Mouse (Mus musculus) macrophage (primary cell): ENCODE data around the gene Ccdc34. TPM values are rescaled to one million over a fixed set of nuclear protein-coding genes. Genes with fewer than 3 reads are reported as not detected.

Source experiments
- H3K27ac ChIP-seq: fragments of 350-480 bp; formaldehyde crosslinking; 2 replicates; pipeline ENCODE4 v1.9.0; 2021
- H3K36me3 ChIP-seq: fragments of 350-480 bp; formaldehyde crosslinking; 2 replicates; pipeline ENCODE4 v1.9.0; 2021; ENCODE audit errors: inconsistent target
- H3K4me3 ChIP-seq: fragments of 350-480 bp; formaldehyde crosslinking; 2 replicates; pipeline ENCODE4 v1.9.0; 2021; ENCODE audit errors: inconsistent target
- H3K79me2 ChIP-seq: fragments of 350-480 bp; formaldehyde crosslinking; 2 replicates; pipeline ENCODE4 v1.9.0; 2021; ENCODE audit errors: inconsistent target
- WGBS: methylation state at CpG from one replicate; pipeline ENCODE4 v1.1.7; 2026; ENCODE audit warnings: inconsistent platforms; ENCODE audit not compliant: missing documents; 5-methylcytosine and 5-hydroxymethylcytosine counted together
- polyA plus RNA-seq: library from polyadenylated mRNA; stranded (reverse); fragments of 250-400 nt; gene quantifications from 3 replicates; pipeline ENCODE4 v1.2.4, GENCODE M21; 2018; ENCODE audit warnings: inconsistent platforms

Gene Ccdc34
- polyA plus RNA-seq, 1 experiment from 2014 or later = 9.4 TPM

GRCm38 (mm10) chr2:110190416-110190815, 172.8 kb downstream of the Ccdc34 start:
- Histone ChIP-seq H3K36me3 (no peaks in the 10 kb centered on the region), H3K79me2 (no peaks in the 10 kb centered on the region), H3K27ac (no peak overlapping the region), H3K4me3 (no peak overlapping the region)
- 85% methylated on average over 2 of the region's 2 CpGs for WGBS

DNA sequence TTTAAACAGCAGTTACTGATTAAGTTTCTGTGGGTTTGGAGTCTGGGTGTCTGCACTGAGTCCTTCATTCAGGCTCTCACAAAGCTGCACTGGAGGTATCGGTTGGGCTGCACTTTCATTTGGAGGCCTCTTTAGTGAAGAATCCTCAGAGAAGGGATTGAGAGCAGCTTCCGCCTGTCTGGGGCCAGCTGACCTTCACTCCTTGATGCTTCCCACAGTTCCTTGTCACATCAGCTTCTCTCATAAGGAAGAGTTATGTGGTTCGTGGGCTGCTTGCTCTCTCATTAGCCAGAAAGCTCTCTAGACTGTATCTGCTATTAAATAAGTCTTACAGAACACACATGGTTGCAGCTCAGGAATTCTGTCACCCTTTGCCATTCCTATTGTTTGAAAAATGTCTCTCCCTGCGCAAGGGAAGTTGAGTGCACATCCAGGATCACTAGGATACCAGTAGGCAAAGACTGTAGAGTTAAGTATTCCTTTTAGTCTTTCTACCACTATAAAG, 173.6 kb downstream of the Ccdc34 start:
- no peak overlapping the region for H3K27ac ChIP-seq
- H3K36me3 ChIP-seq = no peaks in the 10 kb centered on the region
- H3K4me3 ChIP-seq = no peak overlapping the region
- no peaks in the 10 kb centered on the region for H3K79me2 ChIP-seq
- WGBS = 69% methylated on average over 4 of the region's 4 CpGs

DNA sequence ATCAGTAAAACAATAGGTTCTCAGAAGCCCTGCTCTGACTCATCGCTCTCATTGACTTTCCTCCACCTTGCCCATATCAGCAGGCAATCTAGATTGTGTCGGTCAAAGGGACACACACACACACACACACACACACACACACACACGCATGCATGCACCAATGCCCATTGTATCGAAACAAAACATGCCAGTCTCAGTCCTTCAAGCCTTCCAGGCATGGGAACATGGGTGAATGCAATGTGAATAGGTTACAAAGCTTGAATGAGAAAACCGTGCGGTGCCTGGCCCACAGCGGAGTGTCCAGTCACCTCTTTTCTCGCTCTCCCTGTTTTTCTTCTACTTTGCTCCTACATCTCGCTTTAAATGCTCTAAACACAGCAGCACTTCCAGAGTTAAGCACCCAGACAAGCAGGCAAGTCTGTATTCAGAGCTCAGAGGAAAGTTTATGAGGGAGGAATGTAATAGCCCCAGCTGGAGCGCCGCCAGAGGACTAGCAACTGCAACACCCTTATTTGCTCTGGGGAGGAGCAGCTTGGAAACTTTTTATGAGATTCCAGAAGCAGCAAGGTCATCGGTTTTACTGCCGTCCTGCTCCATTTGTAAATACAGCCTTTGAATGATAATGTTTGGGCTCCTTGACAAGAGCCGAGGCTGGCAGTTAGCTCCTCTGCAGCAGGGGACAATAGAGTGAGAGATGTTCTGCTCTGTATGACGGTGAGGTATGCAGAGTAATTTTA, 174.5 kb downstream of the Ccdc34 start:
- H3K79me2 ChIP-seq = no peaks in the 10 kb centered on the region
- no peak overlapping the region for H3K4me3 ChIP-seq
- 33% methylated on average over 15 of the region's 15 CpGs for whole genome bisulfite sequencing
- H3K36me3 ChIP-seq = no peaks in the 10 kb centered on the region
- H3K27ac ChIP-seq = no peak overlapping the region

- no peak overlapping the region for H3K4me3 ChIP-seq
- no peak overlapping the region for H3K27ac ChIP-seq
- no peaks in the 10 kb centered on the region for H3K36me3 ChIP-seq
- WGBS = 50% methylated on average over 3 of the region's 3 CpGs
- H3K79me2 ChIP-seq = no peaks in the 10 kb centered on the region
Measured at GRCm38 (mm10) chr2:110192702-110193312, 175.2 kb downstream of the Ccdc34 start.

DNA sequence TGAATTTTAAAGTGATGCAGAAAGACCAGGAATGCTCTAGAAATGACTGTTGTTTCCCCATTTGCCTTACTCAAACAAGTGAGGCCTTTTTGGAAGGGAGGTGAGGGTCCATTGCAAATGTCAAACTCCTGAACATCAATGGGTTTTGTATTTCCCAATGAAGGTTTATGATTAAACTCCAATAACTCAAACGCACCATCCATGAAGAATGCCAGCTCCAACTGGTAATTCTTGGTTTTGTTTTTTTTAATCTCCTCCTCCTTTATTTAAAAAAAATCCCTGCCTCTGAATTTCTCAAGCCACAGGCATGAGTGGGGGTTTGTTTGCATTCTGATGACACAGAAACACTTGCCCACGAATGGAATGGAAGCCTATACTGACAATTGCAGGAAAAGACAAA, 178.9 kb downstream of the Ccdc34 start:
- H3K4me3 ChIP-seq = no peak overlapping the region
- 58% methylated on average over 2 of the region's 2 CpGs for WGBS
- H3K36me3 ChIP-seq = no peaks in the 10 kb centered on the region

DNA sequence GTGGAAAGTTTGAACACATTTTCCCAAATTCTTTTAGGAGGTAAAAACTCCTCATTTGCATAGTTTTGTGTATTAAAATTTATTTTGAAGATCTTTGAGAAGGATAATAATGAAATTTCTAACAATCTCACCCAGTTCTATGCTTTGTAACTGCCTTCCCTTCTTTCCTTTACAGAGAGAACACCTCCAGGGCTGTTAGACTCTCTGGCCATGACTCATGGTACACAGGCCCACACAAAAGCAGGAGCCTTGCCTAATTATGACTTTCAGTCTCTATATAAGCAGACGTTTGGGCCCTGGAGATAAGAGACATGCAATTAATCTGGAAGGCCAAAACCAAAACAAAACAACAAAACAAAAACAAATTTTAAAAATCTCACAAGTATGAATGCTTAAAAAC, 182.0 kb downstream of the Ccdc34 start:
- Histone ChIP-seq H3K4me3 (no peak overlapping the region), H3K27ac (no peak overlapping the region), H3K79me2 (no peaks in the 10 kb centered on the region), H3K36me3 (no peaks in the 10 kb centered on the region)
- WGBS = 57% methylated on average over 1 of the region's 1 CpGs

More for the DNA sequence above, 178.9 kb downstream of the Ccdc34 start:
- Histone ChIP-seq H3K27ac (no peak overlapping the region), H3K79me2 (no peaks in the 10 kb centered on the region)

- WGBS = 80% methylated on average over 4 of the region's 4 CpGs
- no peak overlapping the region for H3K27ac ChIP-seq
Measured at GRCm38 (mm10) chr2:110201770-110202169, 184.2 kb downstream of the Ccdc34 start.

GRCm38 (mm10) chr2:110202716-110203497, 185.3 kb downstream of the Ccdc34 start:
- 68% methylated on average over 13 of the region's 13 CpGs for WGBS
- no peaks in the 10 kb centered on the region for H3K36me3 ChIP-seq

More at GRCm38 (mm10) chr2:110201770-110202169, 184.2 kb downstream of the Ccdc34 start:
- Histone ChIP-seq H3K36me3 (no peaks in the 10 kb centered on the region), H3K79me2 (no peaks in the 10 kb centered on the region), H3K4me3 (no peak overlapping the region)

DNA sequence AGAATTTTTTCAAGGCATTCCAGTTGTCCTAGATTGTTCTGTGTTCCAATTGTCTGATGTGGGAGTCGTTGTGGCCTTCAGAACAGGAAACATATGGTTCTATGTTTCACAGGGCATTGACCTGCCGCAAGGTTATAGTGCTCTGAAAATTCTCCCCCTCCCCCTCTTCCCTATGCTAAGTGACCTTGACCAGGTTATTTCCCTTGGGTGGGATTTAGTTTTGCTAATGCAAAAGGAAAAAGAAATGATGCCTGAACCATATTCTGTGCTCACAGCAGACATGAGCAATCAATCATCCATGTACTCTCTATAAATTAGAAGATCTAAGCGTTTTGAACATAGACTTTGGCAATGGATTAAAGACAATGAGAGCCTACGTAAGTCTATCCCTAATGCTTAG, 186.6 kb downstream of the Ccdc34 start:
- no peak overlapping the region for H3K4me3 ChIP-seq
- H3K79me2 ChIP-seq = no peaks in the 10 kb centered on the region
- H3K27ac ChIP-seq = no peak overlapping the region
- WGBS = 60% methylated on average over 4 of the region's 4 CpGs
- H3K36me3 ChIP-seq = no peaks in the 10 kb centered on the region

More at GRCm38 (mm10) chr2:110202716-110203497, 185.3 kb downstream of the Ccdc34 start:
- H3K79me2 ChIP-seq = no peaks in the 10 kb centered on the region
- H3K27ac ChIP-seq = no peak overlapping the region
- no peak overlapping the region for H3K4me3 ChIP-seq

GRCm38 (mm10) chr2:110204705-110205318, 187.2 kb downstream of the Ccdc34 start:
- 17% methylated on average over 14 of the region's 14 CpGs for WGBS
- H3K4me3 ChIP-seq = no peak overlapping the region
- H3K36me3 ChIP-seq = no peaks in the 10 kb centered on the region
- no peaks in the 10 kb centered on the region for H3K79me2 ChIP-seq
- no peak overlapping the region for H3K27ac ChIP-seq

DNA sequence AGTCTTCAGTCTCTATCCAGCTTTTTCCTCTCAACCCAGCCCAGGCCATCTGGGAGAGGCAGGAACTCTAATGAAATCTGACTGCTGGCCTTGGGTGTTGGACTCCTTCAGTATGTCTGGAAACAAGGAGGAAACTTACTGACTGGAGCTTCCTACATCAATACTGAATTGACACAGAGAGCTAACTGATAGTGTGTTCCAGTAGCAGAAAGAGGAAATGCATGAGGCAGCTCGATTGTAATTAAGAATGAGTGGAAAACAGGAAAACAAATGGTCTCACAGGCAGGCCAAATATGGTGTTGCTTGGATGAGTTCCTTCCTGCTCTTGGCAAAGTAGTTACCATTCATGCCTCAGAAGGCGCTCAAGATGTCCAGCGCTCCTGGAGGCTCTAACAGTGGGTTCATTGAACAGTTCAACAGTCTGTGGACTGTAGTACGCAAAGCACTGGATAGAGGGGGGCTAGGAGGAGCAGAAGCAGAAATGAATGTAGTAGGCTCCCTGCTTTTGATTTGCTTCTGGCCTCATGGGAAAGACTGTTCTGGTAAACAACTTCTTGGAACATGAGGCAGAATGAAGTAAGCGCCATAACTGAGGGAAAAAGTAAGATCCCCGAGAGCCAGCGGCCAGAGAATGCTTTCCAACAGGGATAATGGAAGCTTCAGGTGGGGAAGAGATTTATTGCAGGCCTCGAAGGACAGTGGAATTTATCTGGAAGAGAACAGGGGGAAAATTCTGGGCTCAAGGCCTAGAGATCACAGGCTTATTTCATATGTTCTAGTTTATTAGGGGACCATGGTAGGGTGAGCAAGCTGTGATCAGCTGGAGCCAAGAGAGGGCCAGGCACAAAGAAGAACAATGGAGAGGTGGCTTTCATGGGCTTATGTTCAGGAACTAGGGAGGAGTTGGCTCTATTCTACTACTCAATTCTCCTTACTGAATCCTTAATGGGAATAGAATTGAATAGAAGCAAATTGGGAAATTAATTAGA, 193.2 kb downstream of the Ccdc34 start:
- 73% methylated on average over 8 of the region's 8 CpGs for WGBS
- no peaks in the 10 kb centered on the region for H3K36me3 ChIP-seq
- no peaks in the 10 kb centered on the region for H3K79me2 ChIP-seq
- no peak overlapping the region for H3K4me3 ChIP-seq
- H3K27ac ChIP-seq = no peak overlapping the region

GRCm38 (mm10) chr2:110214278-110214677, 196.7 kb downstream of the Ccdc34 start:
- no peaks in the 10 kb centered on the region for H3K79me2 ChIP-seq

GRCm38 (mm10) chr2:110214991-110215684, 197.5 kb downstream of the Ccdc34 start:
- Histone ChIP-seq H3K79me2 (no peaks in the 10 kb centered on the region), H3K36me3 (no peaks in the 10 kb centered on the region), H3K4me3 (no peak overlapping the region), H3K27ac (no peak overlapping the region)
- 84% methylated on average over 9 of the region's 9 CpGs for WGBS

More at GRCm38 (mm10) chr2:110214278-110214677, 196.7 kb downstream of the Ccdc34 start:
- H3K4me3 ChIP-seq = no peak overlapping the region
- WGBS = 96% methylated on average over 4 of the region's 4 CpGs
- H3K36me3 ChIP-seq = no peaks in the 10 kb centered on the region
- no peak overlapping the region for H3K27ac ChIP-seq
